Mouse (Mus musculus) common myeloid progenitor, adult 5-6 weeks (primary cell): ENCODE measurements around the gene Hsd3b4. TPM values are rescaled to one million over a fixed set of nuclear protein-coding genes. Genes with fewer than 3 reads are reported as not detected.
"Not testable (repeated sequence)": the region's sequence is repeated elsewhere in the genome, so short reads cannot be mapped to it uniquely, and the experiment has no call there.

Experiments used
- ATAC-seq: replicated peaks from 2 replicates; pipeline ENCODE4 v1.8.0; 2016; ENCODE audit warnings: low read depth, mild to moderate bottlenecking, moderate TSS enrichment, inconsistent platforms; ENCODE audit not compliant: poor library complexity, severe bottlenecking
- total RNA-seq: library from RNA; stranded (forward); fragments of 200-1000, 187-1606 nt; gene quantifications from 2 replicates; pipeline ENCODE4 v1.2.3, GENCODE M21; 2017

The Hsd3b4 gene
- not detected in 2 replicates for total RNA-seq

- not testable (repeated sequence) for ATAC-seq
Observed at GRCm38 (mm10) chr3:98510414-98510813, at the start of gene Hsd3b4. Gene Hsd3b4, minus strand, starts transcription at chr3:98510514.

- ATAC-seq, result peak; percentile 50
Observed at GRCm38 (mm10) chr3:98550832-98551231, 40.5 kb upstream of the Hsd3b4 start.

- peak; percentile 85 for ATAC-seq
Observed at GRCm38 (mm10) chr3:98550215-98550614, 39.9 kb upstream of the Hsd3b4 start.

- ATAC-seq, result not testable (repeated sequence)
Observed at GRCm38 (mm10) chr3:98548495-98548894, 38.2 kb upstream of the Hsd3b4 start.

GRCm38 (mm10) chr3:98547641-98548040 lies 37.3 kb upstream of the Hsd3b4 start:
- not testable (repeated sequence) for ATAC-seq

- ATAC-seq, result not testable (repeated sequence)
Observed at GRCm38 (mm10) chr3:98524978-98525377, 14.7 kb upstream of the Hsd3b4 start.

- ATAC-seq, result not testable (repeated sequence)
Observed at GRCm38 (mm10) chr3:98524552-98524951, 14.2 kb upstream of the Hsd3b4 start.

GRCm38 (mm10) chr3:98522779-98523178 lies 12.5 kb upstream of the Hsd3b4 start:
- ATAC-seq, result not testable (repeated sequence)

GRCm38 (mm10) chr3:98507229-98507628 lies 3.1 kb downstream of the Hsd3b4 start:
- not testable (repeated sequence) for ATAC-seq

- ATAC-seq, result peak; percentile 56
Observed at GRCm38 (mm10) chr3:98497401-98497800, 12.9 kb downstream of the Hsd3b4 start.

GRCm38 (mm10) chr3:98496762-98497161 lies 13.6 kb downstream of the Hsd3b4 start:
- peak; percentile 88 for ATAC-seq

GRCm38 (mm10) chr3:98495055-98495454 lies 15.3 kb downstream of the Hsd3b4 start:
- ATAC-seq, result not testable (repeated sequence)

GRCm38 (mm10) chr3:98494184-98494583 lies 16.1 kb downstream of the Hsd3b4 start:
- ATAC-seq, result not testable (repeated sequence)

GRCm38 (mm10) chr3:98471499-98471898 lies 38.8 kb downstream of the Hsd3b4 start:
- not testable (repeated sequence) for ATAC-seq

GRCm38 (mm10) chr3:98471057-98471456 lies 39.3 kb downstream of the Hsd3b4 start:
- ATAC-seq, result not testable (repeated sequence)

- ATAC-seq, result not testable (repeated sequence)
Observed at GRCm38 (mm10) chr3:98469323-98469722, 41.0 kb downstream of the Hsd3b4 start.

- not testable (repeated sequence) for ATAC-seq
Observed at GRCm38 (mm10) chr3:98457026-98457425, 53.3 kb downstream of the Hsd3b4 start, which contains the start of gene Gm4450. Gene Gm4450, minus strand, starts transcription at chr3:98457126.

GRCm38 (mm10) chr3:98453786-98454185 lies 56.5 kb downstream of the Hsd3b4 start:
- not testable (repeated sequence) for ATAC-seq
